Mouse (Mus musculus) lung, adult 2 months (tissue): Measurements from ENCODE around the gene Flvcr1.

ENCODE experiments used
- CTCF ChIP-seq: fragments of 200-500 bp; IDR thresholded peaks from 2 replicates; pipeline ENCODE4 v1.5.1; 2011; ENCODE audit warnings: mild to moderate bottlenecking, low read length, control low read depth; ENCODE audit not compliant: insufficient read depth
- POLR2A ChIP-seq: fragments of 200-500 bp; IDR thresholded peaks from 2 replicates; pipeline ENCODE4 v1.6.1; 2011; ENCODE audit warnings: low read depth, mild to moderate bottlenecking, control low read depth, low read length, borderline replicate concordance; ENCODE audit errors: extremely low read depth

- TF ChIP-seq CTCF (no peak), POLR2A (no peak)
Measured at GRCm38 (mm10) chr1:191057461-191057860, 31.5 kb upstream of the Flvcr1 start.
